8 mouse cellular contexts compared by ENCODE assay signal in the genomic region with DNA sequence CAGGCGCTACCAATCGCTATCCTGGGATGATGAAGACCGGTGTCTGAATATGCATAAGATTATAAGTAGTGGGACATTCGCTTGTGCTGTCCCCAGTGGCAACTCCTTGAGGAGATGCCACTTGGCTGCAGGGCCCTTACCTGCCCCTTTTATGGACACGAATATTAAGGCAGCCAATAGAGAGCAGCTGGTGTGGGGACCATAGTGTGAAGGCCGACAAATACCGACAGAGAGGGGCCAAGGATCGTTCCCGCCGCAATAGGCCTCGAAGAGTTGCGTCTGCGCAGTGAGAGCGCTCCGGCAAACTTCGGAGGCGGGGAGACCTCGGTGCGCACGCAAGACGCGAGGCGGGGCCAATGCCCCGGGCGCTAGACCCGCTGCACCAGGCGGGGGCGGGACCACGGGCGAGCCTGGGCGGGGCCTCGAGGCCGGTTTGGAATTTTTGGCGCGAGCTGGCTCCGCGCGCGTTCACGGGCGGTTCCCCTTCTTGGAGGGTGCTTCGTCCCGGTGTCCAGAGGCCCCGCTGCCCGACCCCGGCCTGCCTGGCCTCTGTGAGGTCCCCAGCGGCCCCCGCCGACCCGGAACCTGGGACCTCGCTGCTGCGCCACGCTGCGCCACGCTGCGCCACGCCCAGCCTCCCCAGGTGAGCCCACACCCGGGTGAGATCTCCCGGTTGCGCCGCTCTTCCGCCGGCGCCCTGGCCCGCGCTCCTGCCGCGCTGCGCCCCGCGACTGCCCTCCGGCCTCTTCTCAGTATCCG. TPM values are rescaled to one million over a fixed set of nuclear protein-coding genes. Genes with fewer than 3 reads are reported as not detected.
A peak's percentile ranks its signal among the peaks of the same experiment; 100 is the strongest.
DNase-seq lines count a peak whose midpoint lies in the region; ATAC-seq lines count a peak whose summit lies in the region.

A gene (plus strand): TSS at position 338 of the 759 bp plus-strand sequence.

- no peaks in the 10 kb centered on the region for H3K9me3 ChIP-seq in intestine, embryonic 14.5 days (ENCODE audit: control insufficient read depth, low read length)

- peak within 1 kb of the TSS; percentile 73 for H3K4me3 ChIP-seq in intestine, embryonic 14.5 days (ENCODE audit: low read depth, low read length)

- WGBS in intestine, embryonic 14.5 days = 3% methylated on average over 58 of the region's 73 CpGs

- ATAC-seq in intestine, embryonic 14.5 days (replicated peaks; ENCODE audit: low FRiP score, low TSS enrichment, low read depth) = peak; percentile 94

- H3K27ac ChIP-seq in intestine, embryonic 14.5 days (ENCODE audit: low read depth) = peak within 1 kb of the TSS; percentile 84

- no peaks in the 10 kb centered on the region; the same call in 1 of the 2 replicates for H3K4me1 ChIP-seq in intestine, embryonic 14.5 days (replicated peaks; ENCODE audit: control insufficient read depth, insufficient read depth, low read length)

- no peaks in the 10 kb centered on the region for H3K27me3 ChIP-seq in intestine, embryonic 14.5 days (replicated peaks; ENCODE audit: control insufficient read depth, insufficient read depth, low read length)

- intact Hi-C loops in left cerebral cortex, postnatal 14 days (cut with DNase I) = no loop called here

- no peaks in the 10 kb centered on the region for H3K36me3 ChIP-seq in intestine, embryonic 14.5 days (ENCODE audit: control insufficient read depth, insufficient read depth, low read length)

- peak within 1 kb of the TSS; percentile 57 for H3K4me2 ChIP-seq in intestine, embryonic 14.5 days (ENCODE audit: low read length)

- peak; percentile 97 to 99 for DNase-seq in adrenal gland, adult (ENCODE audit: inconsistent age in 2 of 2, low spot score in 1 of 2)
- DNase-seq in embryo, embryonic 10.5 days (ENCODE audit: low spot score) = peak; percentile 97
- peak; percentile 94 for DNase-seq in gastrocnemius, postnatal 25 days
- DNase-seq in intestine, embryonic 14.5 days (ENCODE audit: low spot score) = peak; percentile 97
- DNase-seq in left cerebral cortex, postnatal 14 days (ENCODE audit: low spot score in 2 of 2) = peak; percentile 94
- DNase-seq in mesoderm, embryonic 11.5 days (ENCODE audit: low read depth, low spot score) = peak; percentile 95
- peak; percentile 87 to 91 for DNase-seq in right cerebral cortex, postnatal 36 days (ENCODE audit: low spot score in 2 of 2)
- DNase-seq in yolk sac, embryonic 10.5 days (ENCODE audit: low spot score) = peak; percentile 94

- H3K9ac ChIP-seq in intestine, embryonic 14.5 days (ENCODE audit: low read length) = peak within 1 kb of the TSS; percentile 77

RNA-seq across cellular contexts. Expression of the gene that starts here (rescaled TPM):
- total RNA-seq in gastrocnemius, postnatal 25 days (2021) = under 1 TPM; 0.67 to 0.83 TPM
- 53.6 and 57.9 TPM in 2 replicates for polyA plus RNA-seq in intestine, embryonic 14.5 days (2014; fragmentation: Nextera tagmentation; extraction: Ambion mirVana)
- 1 to 10 TPM; 3.3 to 5.7 TPM for total RNA-seq in left cerebral cortex, postnatal 14 days (2021)

Comparison
In these comparisons a context has a peak if more than half of its experiments do, and no peak if none do; other contexts are left out.
1. Peak in every context shown above with its lines: DNase-seq, ATAC-seq, H3K4me3 ChIP-seq and H3K27ac ChIP-seq.
2. Peak in DNase-seq in gastrocnemius, postnatal 25 days; RNA of the gene not detected or under 1 TPM.